Mouse (Mus musculus) bone marrow macrophage, adult 2 months (primary cell): ENCODE results near the gene Taf8.

Experiments
- CTCF ChIP-seq: IDR thresholded peaks from 2 replicates; pipeline ENCODE4 v1.5.1; 2012; ENCODE audit warnings: low read depth, mild to moderate bottlenecking, low read length, moderate library complexity
- POLR2A ChIP-seq: IDR thresholded peaks from 2 replicates; pipeline ENCODE4 v1.6.1; 2012; ENCODE audit warnings: mild to moderate bottlenecking, low read depth, low read length, borderline replicate concordance

- TF ChIP-seq POLR2A (no peak), CTCF (no peak)
Measured at GRCm38 (mm10) chr17:47515180-47515844, 13.2 kb upstream of the Taf8 start.
